22 mouse cellular contexts compared by ENCODE assay signal in genomic region chr5:144755191-144755590, GRCm38 (mm10). TPM values are rescaled to one million over a fixed set of nuclear protein-coding genes. Genes with fewer than 3 reads are reported as not detected.
"Had no signal": no experiment of that assay in that cellular context is flagged by ENCODE, and none has a peak within 500 bp of the region (broad histone marks: within the 10 kb centered on the region; RNA-seq: fewer than 3 reads in every experiment).

No protein-coding gene starts in this region.

- H3K9ac ChIP-seq: limb, embryonic 12.5 days; limb, embryonic 15.5 days; liver, embryonic 14.5 days; liver, postnatal 0 days; lung, embryonic 14.5 days; midbrain, embryonic 12.5 days; midbrain, embryonic 15.5 days; neural tube, embryonic 12.5 days; neural tube, embryonic 15.5 days had no signal

- H3K27me3 ChIP-seq: midbrain, embryonic 12.5 days; midbrain, embryonic 15.5 days; neural tube, embryonic 12.5 days; neural tube, embryonic 15.5 days had no signal

- H3K9me3 ChIP-seq: limb, embryonic 12.5 days; limb, embryonic 15.5 days; midbrain, embryonic 12.5 days; midbrain, embryonic 15.5 days; neural tube, embryonic 12.5 days; neural tube, embryonic 15.5 days had no signal

- H3K27ac ChIP-seq: limb, embryonic 12.5 days; limb, embryonic 15.5 days; liver, embryonic 14.5 days; macrophage; midbrain, embryonic 12.5 days; midbrain, embryonic 15.5 days; neural tube, embryonic 12.5 days; neural tube, embryonic 15.5 days; stomach, postnatal 0 days had no signal

- H3K36me3 ChIP-seq: limb, embryonic 12.5 days; limb, embryonic 15.5 days; midbrain, embryonic 12.5 days had no signal

- ATAC-seq: liver, postnatal 0 days; lung, postnatal 0 days; midbrain, embryonic 15.5 days had no signal

- DNase-seq: kidney, postnatal 14 days; kidney, postnatal 4 days; left cerebral cortex, postnatal 4 days; liver, postnatal 0 days; lung, embryonic 14.5 days; right cerebral cortex, adult 18-20 months; right cerebral cortex, postnatal 14 days; right cerebral cortex, postnatal 4 days; thymus, adult 2 months; thymus, postnatal 14 days had no signal

- H3K4me2 ChIP-seq: limb, embryonic 12.5 days; limb, embryonic 15.5 days; liver, embryonic 11.5 days; lung, embryonic 14.5 days; midbrain, embryonic 12.5 days; midbrain, embryonic 15.5 days; neural tube, embryonic 12.5 days; neural tube, embryonic 15.5 days had no signal

- H3K4me3 ChIP-seq: limb, embryonic 12.5 days; limb, embryonic 15.5 days; midbrain, embryonic 12.5 days; midbrain, embryonic 15.5 days; neural tube, embryonic 12.5 days; neural tube, embryonic 15.5 days had no signal

RNA-seq across cellular contexts. Expression of gene Tmem130, which starts 6.4 kb away (rescaled TPM):
- total RNA-seq: megakaryocyte, adult 5-6 weeks had no signal
- polyA plus RNA-seq: macrophage had no signal
